Mouse (Mus musculus) CH12.LX (cell line): ENCODE measurements around the gene Kcnj10.

ENCODE experiments used
- CHD2 ChIP-seq: IDR thresholded peaks from 2 replicates; pipeline ENCODE4 v1.6.1; 2011; ENCODE audit warnings: low read length, improper control_type of control experiment
- CTCF ChIP-seq, 2 experiments: IDR thresholded peaks in 1 of 2; conservative IDR thresholded peaks in 1 of 2; 2 replicates each; pipeline ENCODE4 v1.5.1; 2011 to 2012; ENCODE audit warnings: low read depth in 2 of 2, low read length in 2 of 2, improper control_type of control experiment in 1 of 2, inconsistent platforms in 1 of 2, mild to moderate bottlenecking in 1 of 2, moderate library complexity in 1 of 2
- EP300 ChIP-seq: IDR thresholded peaks from 2 replicates; pipeline ENCODE4 v1.6.1; 2011; ENCODE audit warnings: low read length, improper control_type of control experiment
- HCFC1 ChIP-seq: IDR thresholded peaks from 2 replicates; pipeline ENCODE4 v1.6.1; 2012; ENCODE audit warnings: low read depth, mild to moderate bottlenecking, inconsistent platforms, low read length, improper control_type of control experiment
- RAD21 ChIP-seq: IDR thresholded peaks from 2 replicates; pipeline ENCODE4 v1.6.1; 2011; ENCODE audit warnings: low read depth, mild to moderate bottlenecking, low read length, improper control_type of control experiment, moderate library complexity
- UBTF ChIP-seq: IDR thresholded peaks from 2 replicates; pipeline ENCODE4 v1.6.1; 2012; ENCODE audit warnings: low read depth, mild to moderate bottlenecking, inconsistent platforms, low read length, improper control_type of control experiment, moderate library complexity
- USF1 ChIP-seq: IDR thresholded peaks from 2 replicates; pipeline ENCODE4 v1.6.1; 2014; ENCODE audit warnings: low read depth, mild to moderate bottlenecking, inconsistent platforms, low read length, improper control_type of control experiment
- ZMIZ1 ChIP-seq: IDR thresholded peaks from 2 replicates; pipeline ENCODE4 v1.6.1; 2012; ENCODE audit warnings: low read depth, mild to moderate bottlenecking, inconsistent platforms, low read length, improper control_type of control experiment

DNA sequence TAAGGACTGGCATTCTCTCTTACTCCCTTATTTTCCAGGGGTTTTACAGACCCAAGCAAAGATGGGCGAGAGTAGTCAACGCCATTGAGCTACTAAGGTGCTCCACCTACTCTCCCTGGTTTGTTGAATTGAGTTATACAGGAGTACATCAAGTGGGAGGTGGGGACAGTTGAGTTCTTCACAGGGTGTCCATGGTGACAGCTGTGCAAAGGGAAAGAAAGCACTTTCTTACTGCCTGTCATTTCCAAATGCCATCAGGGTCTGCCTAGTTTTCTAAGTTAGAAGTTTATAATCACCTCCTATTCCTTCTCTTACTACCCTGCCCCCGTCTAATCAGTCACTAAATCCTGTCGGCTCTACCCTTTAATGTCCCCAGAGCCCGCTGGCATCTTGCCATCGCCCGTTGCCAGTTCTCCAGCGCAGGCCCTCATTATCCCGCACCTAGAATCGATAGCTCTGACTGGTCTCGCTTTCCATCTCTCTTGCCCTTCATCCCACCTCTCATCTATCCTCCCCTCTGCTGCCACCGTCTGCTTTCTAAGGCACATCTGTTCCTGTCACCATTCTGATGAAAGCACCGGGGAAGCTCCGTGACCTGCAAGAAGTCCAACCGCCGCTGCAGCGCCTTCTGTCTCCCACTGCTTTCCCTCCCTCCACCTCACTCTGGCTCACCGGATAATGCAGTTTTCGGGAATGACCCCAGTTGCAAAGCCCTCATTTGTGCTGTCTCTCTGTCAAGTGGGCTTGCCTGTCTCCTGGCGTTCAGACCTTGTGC, 51.0 kb downstream of the Kcnj10 start:
- TF ChIP-seq CTCF (conservative IDR thresholded peaks at IDR 0.05 in 1 of 2, IDR thresholded peaks at IDR 0.05 in 1 of 2; ENCODE audit: low read depth in 2 of 2, low read length in 2 of 2) (no peak), CHD2 (no peak), ZMIZ1 (no peak), RAD21 (no peak), UBTF (no peak), HCFC1 (no peak), USF1 (no peak), EP300 (no peak)
